Mouse (Mus musculus): ENCODE measurements around the gene Nppc. TPM values are rescaled to one million over a fixed set of nuclear protein-coding genes. Genes with fewer than 3 reads are reported as not detected.

Nppc gene
- polyA plus RNA-seq, 1 experiment = not detected

GRCm38 (mm10) chr1:86632732-86633380 lies 37.5 kb downstream of the Nppc start:
- H3K27me3 ChIP-seq (ENCODE audit: control insufficient read depth, insufficient read depth, low read length, poor library complexity, severe bottlenecking) = no peaks in the 10 kb centered on the region
- H3K4me1 ChIP-seq (ENCODE audit: control insufficient read depth, insufficient read depth, low read length) = no peaks in the 10 kb centered on the region
- H3K9ac ChIP-seq (ENCODE audit: low read depth, poor library complexity, severe bottlenecking) = no peak overlapping the region
- no peaks in the 10 kb centered on the region for H3K9me3 ChIP-seq (replicated peaks; ENCODE audit: control insufficient read depth, insufficient read depth, low read length, poor library complexity, severe bottlenecking)
- H3K36me3 ChIP-seq (ENCODE audit: control insufficient read depth, insufficient read depth, low read length, poor library complexity, severe bottlenecking) = no peaks in the 10 kb centered on the region
- no peak for TF ChIP-seq EP300 (IDR thresholded peaks at IDR 0.05; ENCODE audit: insufficient read depth, low read depth, low read length)
- no peak for TF ChIP-seq CTCF (IDR thresholded peaks at IDR 0.05; ENCODE audit: low read depth, low read length)
- no peak for TF ChIP-seq POLR2A (IDR thresholded peaks at IDR 0.05; ENCODE audit: insufficient read depth, low read length)
- no peak overlapping the region for H3K27ac ChIP-seq (ENCODE audit: insufficient read depth, low read length)
- H3K4me3 ChIP-seq (ENCODE audit: low read depth, low read length) = no peak overlapping the region

GRCm38 (mm10) chr1:86630527-86630926 lies 39.8 kb downstream of the Nppc start:
- Histone ChIP-seq H3K27ac (ENCODE audit: insufficient read depth, low read length) (no peak overlapping the region), H3K4me3 (ENCODE audit: low read depth, low read length) (no peak overlapping the region)

GRCm38 (mm10) chr1:86629936-86630335 lies 40.4 kb downstream of the Nppc start:
- H3K36me3 ChIP-seq (ENCODE audit: control insufficient read depth, insufficient read depth, low read length, poor library complexity, severe bottlenecking) = no peaks in the 10 kb centered on the region
- no peaks in the 10 kb centered on the region for H3K9me3 ChIP-seq (replicated peaks; ENCODE audit: control insufficient read depth, insufficient read depth, low read length, poor library complexity, severe bottlenecking)
- H3K4me1 ChIP-seq (ENCODE audit: control insufficient read depth, insufficient read depth, low read length) = no peaks in the 10 kb centered on the region
- no peak overlapping the region for H3K27ac ChIP-seq (ENCODE audit: insufficient read depth, low read length)
- H3K4me3 ChIP-seq (ENCODE audit: low read depth, low read length) = no peak overlapping the region
- H3K27me3 ChIP-seq (ENCODE audit: control insufficient read depth, insufficient read depth, low read length, poor library complexity, severe bottlenecking) = no peaks in the 10 kb centered on the region
- no peak for TF ChIP-seq EP300 (IDR thresholded peaks at IDR 0.05; ENCODE audit: insufficient read depth, low read depth, low read length)
- TF ChIP-seq CTCF (IDR thresholded peaks at IDR 0.05; ENCODE audit: low read depth, low read length) = no peak
- no peak overlapping the region for H3K9ac ChIP-seq (ENCODE audit: low read depth, poor library complexity, severe bottlenecking)

More at GRCm38 (mm10) chr1:86630527-86630926, 39.8 kb downstream of the Nppc start:
- no peaks in the 10 kb centered on the region for H3K4me1 ChIP-seq (ENCODE audit: control insufficient read depth, insufficient read depth, low read length)
- H3K27me3 ChIP-seq (ENCODE audit: control insufficient read depth, insufficient read depth, low read length, poor library complexity, severe bottlenecking) = no peaks in the 10 kb centered on the region
- no peaks in the 10 kb centered on the region for H3K9me3 ChIP-seq (replicated peaks; ENCODE audit: control insufficient read depth, insufficient read depth, low read length, poor library complexity, severe bottlenecking)
- no peak for TF ChIP-seq CTCF (IDR thresholded peaks at IDR 0.05; ENCODE audit: low read depth, low read length)
- TF ChIP-seq EP300 (IDR thresholded peaks at IDR 0.05; ENCODE audit: insufficient read depth, low read depth, low read length) = no peak
- TF ChIP-seq POLR2A (IDR thresholded peaks at IDR 0.05; ENCODE audit: insufficient read depth, low read length) = no peak
- H3K9ac ChIP-seq (ENCODE audit: low read depth, poor library complexity, severe bottlenecking) = no peak overlapping the region
- no peaks in the 10 kb centered on the region for H3K36me3 ChIP-seq (ENCODE audit: control insufficient read depth, insufficient read depth, low read length, poor library complexity, severe bottlenecking)

GRCm38 (mm10) chr1:86628270-86628669 lies 42.1 kb downstream of the Nppc start:
- H3K36me3 ChIP-seq (ENCODE audit: control insufficient read depth, insufficient read depth, low read length, poor library complexity, severe bottlenecking) = no peaks in the 10 kb centered on the region
- H3K27me3 ChIP-seq (ENCODE audit: control insufficient read depth, insufficient read depth, low read length, poor library complexity, severe bottlenecking) = no peaks in the 10 kb centered on the region
- H3K4me1 ChIP-seq (ENCODE audit: control insufficient read depth, insufficient read depth, low read length) = no peaks in the 10 kb centered on the region
- no peaks in the 10 kb centered on the region for H3K9me3 ChIP-seq (replicated peaks; ENCODE audit: control insufficient read depth, insufficient read depth, low read length, poor library complexity, severe bottlenecking)
- no peak overlapping the region for H3K4me3 ChIP-seq (ENCODE audit: low read depth, low read length)
- no peak overlapping the region for H3K9ac ChIP-seq (ENCODE audit: low read depth, poor library complexity, severe bottlenecking)
- H3K27ac ChIP-seq (ENCODE audit: insufficient read depth, low read length) = no peak overlapping the region
- TF ChIP-seq CTCF (IDR thresholded peaks at IDR 0.05; ENCODE audit: low read depth, low read length) (no peak), EP300 (IDR thresholded peaks at IDR 0.05; ENCODE audit: insufficient read depth, low read depth, low read length) (no peak), POLR2A (IDR thresholded peaks at IDR 0.05; ENCODE audit: insufficient read depth, low read length) (no peak)

- H3K36me3 ChIP-seq (ENCODE audit: control insufficient read depth, insufficient read depth, low read length, poor library complexity, severe bottlenecking) = no peaks in the 10 kb centered on the region
- H3K4me1 ChIP-seq (ENCODE audit: control insufficient read depth, insufficient read depth, low read length) = no peaks in the 10 kb centered on the region
- TF ChIP-seq POLR2A (IDR thresholded peaks at IDR 0.05; ENCODE audit: insufficient read depth, low read length) (no peak), CTCF (IDR thresholded peaks at IDR 0.05; ENCODE audit: low read depth, low read length) (no peak), EP300 (IDR thresholded peaks at IDR 0.05; ENCODE audit: insufficient read depth, low read depth, low read length) (no peak)
- H3K4me3 ChIP-seq (ENCODE audit: low read depth, low read length) = no peak overlapping the region
- H3K9ac ChIP-seq (ENCODE audit: low read depth, poor library complexity, severe bottlenecking) = no peak overlapping the region
- H3K27me3 ChIP-seq (ENCODE audit: control insufficient read depth, insufficient read depth, low read length, poor library complexity, severe bottlenecking) = no peaks in the 10 kb centered on the region
- no peaks in the 10 kb centered on the region for H3K9me3 ChIP-seq (replicated peaks; ENCODE audit: control insufficient read depth, insufficient read depth, low read length, poor library complexity, severe bottlenecking)
- no peak overlapping the region for H3K27ac ChIP-seq (ENCODE audit: insufficient read depth, low read length)
Measured at GRCm38 (mm10) chr1:86623001-86624000, 47.1 kb downstream of the Nppc start.

GRCm38 (mm10) chr1:86622296-86622695 lies 48.1 kb downstream of the Nppc start:
- no peak overlapping the region for H3K9ac ChIP-seq (ENCODE audit: low read depth, poor library complexity, severe bottlenecking)
- TF ChIP-seq CTCF (IDR thresholded peaks at IDR 0.05; ENCODE audit: low read depth, low read length) (no peak), POLR2A (IDR thresholded peaks at IDR 0.05; ENCODE audit: insufficient read depth, low read length) (no peak), EP300 (IDR thresholded peaks at IDR 0.05; ENCODE audit: insufficient read depth, low read depth, low read length) (no peak)
- no peak overlapping the region for H3K4me3 ChIP-seq (ENCODE audit: low read depth, low read length)
- H3K36me3 ChIP-seq (ENCODE audit: control insufficient read depth, insufficient read depth, low read length, poor library complexity, severe bottlenecking) = no peaks in the 10 kb centered on the region
- H3K27ac ChIP-seq (ENCODE audit: insufficient read depth, low read length) = no peak overlapping the region
- no peaks in the 10 kb centered on the region for H3K9me3 ChIP-seq (replicated peaks; ENCODE audit: control insufficient read depth, insufficient read depth, low read length, poor library complexity, severe bottlenecking)
- no peaks in the 10 kb centered on the region for H3K4me1 ChIP-seq (ENCODE audit: control insufficient read depth, insufficient read depth, low read length)
- H3K27me3 ChIP-seq (ENCODE audit: control insufficient read depth, insufficient read depth, low read length, poor library complexity, severe bottlenecking) = no peaks in the 10 kb centered on the region
